Mouse (Mus musculus): ENCODE data around the gene Prkce. TPM values are rescaled to one million over a fixed set of nuclear protein-coding genes. Genes with fewer than 3 reads are reported as not detected.

The Prkce gene
- polyA plus RNA-seq, 2 experiments, result 0.32 to 0.37 TPM

- DNase-seq (ENCODE audit: low read depth in 3 of 3, low spot score in 3 of 3), result no peak
- no peak for TF ChIP-seq EP300 (IDR thresholded peaks at IDR 0.05; ENCODE audit: low read depth)
- no peak for TF ChIP-seq CTCF (IDR thresholded peaks at IDR 0.05; ENCODE audit: low read depth)
- Histone ChIP-seq H3K4me1 (replicated peaks; ENCODE audit: control insufficient read depth in 2 of 2, insufficient read depth in 2 of 2, low read length in 1 of 2) (0 out of 4 replicates have a peak, but pooled peaks cover 0 to 3% of the 10 kb centered on the region in 2 experiments), H3K36me3 (replicated peaks; ENCODE audit: control insufficient read depth, insufficient read depth, low read depth) (no peaks in the 10 kb centered on the region), H3K4me2 (ENCODE audit: low read depth) (no peak overlapping the region), H3K9me3 (ENCODE audit: control insufficient read depth, low read length) (no peaks in the 10 kb centered on the region), H3K4me3 (ENCODE audit: insufficient read depth in 1 of 2, low read depth in 2 of 2, low read length in 2 of 2) (no peak overlapping the region), H3K27ac (no peak overlapping the region), H3K27me3 (ENCODE audit: control insufficient read depth, insufficient read depth, low read length) (no peaks in the 10 kb centered on the region), H3K9ac (replicated peaks) (no peak overlapping the region)
- ATAC-seq (ENCODE audit: insufficient read depth), result no peak
- WGBS (ENCODE audit: insufficient replicate concordance), result 72% methylated on average over 18 of the region's 18 CpGs
These were observed 372.4 kb downstream of the Prkce start for GRCm38 (mm10) chr17:86539881-86540430.

GRCm38 (mm10) chr17:86546529-86546928 lies 378.9 kb downstream of the Prkce start:
- no peak overlapping the region for H3K9ac ChIP-seq (replicated peaks)
- H3K4me3 ChIP-seq (ENCODE audit: insufficient read depth in 1 of 2, low read depth in 2 of 2, low read length in 2 of 2), result no peak overlapping the region
- H3K9me3 ChIP-seq (ENCODE audit: control insufficient read depth, low read length), result no peaks in the 10 kb centered on the region
- no peaks in the 10 kb centered on the region for H3K27me3 ChIP-seq (ENCODE audit: control insufficient read depth, insufficient read depth, low read length)
- H3K27ac ChIP-seq, result no peak overlapping the region
- H3K4me1 ChIP-seq (replicated peaks; ENCODE audit: control insufficient read depth in 2 of 2, insufficient read depth in 2 of 2, low read length in 1 of 2), result no peaks in the 10 kb centered on the region
- TF ChIP-seq EP300 (IDR thresholded peaks at IDR 0.05; ENCODE audit: low read depth), result no peak
- no peak for TF ChIP-seq CTCF (IDR thresholded peaks at IDR 0.05; ENCODE audit: low read depth)
- no peak for DNase-seq (ENCODE audit: low read depth in 3 of 3, low spot score in 3 of 3)
- WGBS (ENCODE audit: insufficient replicate concordance), result 62% methylated on average over 7 of the region's 7 CpGs
- ATAC-seq (ENCODE audit: insufficient read depth), result no peak
- H3K4me2 ChIP-seq (ENCODE audit: low read depth), result no peak overlapping the region
- no peaks in the 10 kb centered on the region for H3K36me3 ChIP-seq (replicated peaks; ENCODE audit: control insufficient read depth, insufficient read depth, low read depth)

GRCm38 (mm10) chr17:86549128-86549527 lies 381.5 kb downstream of the Prkce start:
- no peaks in the 10 kb centered on the region for H3K4me1 ChIP-seq (replicated peaks; ENCODE audit: control insufficient read depth in 2 of 2, insufficient read depth in 2 of 2, low read length in 1 of 2)
- no peaks in the 10 kb centered on the region for H3K27me3 ChIP-seq (ENCODE audit: control insufficient read depth, insufficient read depth, low read length)
- H3K9ac ChIP-seq (replicated peaks), result no peak overlapping the region
- no peak for DNase-seq (ENCODE audit: low read depth in 3 of 3, low spot score in 3 of 3)
- 57% methylated on average over 10 of the region's 10 CpGs for WGBS (ENCODE audit: insufficient replicate concordance)
- ATAC-seq (ENCODE audit: insufficient read depth), result no peak
- H3K27ac ChIP-seq, result no peak overlapping the region
- no peak for TF ChIP-seq CTCF (IDR thresholded peaks at IDR 0.05; ENCODE audit: low read depth)
- no peak for TF ChIP-seq EP300 (IDR thresholded peaks at IDR 0.05; ENCODE audit: low read depth)
- H3K4me2 ChIP-seq (ENCODE audit: low read depth), result no peak overlapping the region
- no peaks in the 10 kb centered on the region for H3K36me3 ChIP-seq (replicated peaks; ENCODE audit: control insufficient read depth, insufficient read depth, low read depth)
- no peak overlapping the region for H3K4me3 ChIP-seq (ENCODE audit: insufficient read depth in 1 of 2, low read depth in 2 of 2, low read length in 2 of 2)
- H3K9me3 ChIP-seq (ENCODE audit: control insufficient read depth, low read length), result no peaks in the 10 kb centered on the region

- H3K4me3 ChIP-seq (ENCODE audit: insufficient read depth in 1 of 2, low read depth in 2 of 2, low read length in 2 of 2), result no peak overlapping the region
- no peaks in the 10 kb centered on the region for H3K4me1 ChIP-seq (replicated peaks; ENCODE audit: control insufficient read depth in 2 of 2, insufficient read depth in 2 of 2, low read length in 1 of 2)
- H3K27me3 ChIP-seq (ENCODE audit: control insufficient read depth, insufficient read depth, low read length), result no peaks in the 10 kb centered on the region
- H3K9me3 ChIP-seq (ENCODE audit: control insufficient read depth, low read length), result no peaks in the 10 kb centered on the region
- no peak overlapping the region for H3K27ac ChIP-seq
- H3K4me2 ChIP-seq (ENCODE audit: low read depth), result no peak overlapping the region
- H3K9ac ChIP-seq (replicated peaks), result no peak overlapping the region
- 73% methylated on average over 10 of the region's 10 CpGs for WGBS (ENCODE audit: insufficient replicate concordance)
- no peaks in the 10 kb centered on the region for H3K36me3 ChIP-seq (replicated peaks; ENCODE audit: control insufficient read depth, insufficient read depth, low read depth)
- ATAC-seq (ENCODE audit: insufficient read depth) (no peak), DNase-seq (ENCODE audit: low read depth in 3 of 3, low spot score in 3 of 3) (no peak)
- TF ChIP-seq EP300 (IDR thresholded peaks at IDR 0.05; ENCODE audit: low read depth) (no peak), CTCF (IDR thresholded peaks at IDR 0.05; ENCODE audit: low read depth) (no peak)
These were observed 384.0 kb downstream of the Prkce start for GRCm38 (mm10) chr17:86551561-86551960.

GRCm38 (mm10) chr17:86551995-86552394 lies 384.4 kb downstream of the Prkce start:
- WGBS (ENCODE audit: insufficient replicate concordance), result 78% methylated on average over 6 of the region's 6 CpGs
- TF ChIP-seq CTCF (IDR thresholded peaks at IDR 0.05; ENCODE audit: low read depth) (no peak), EP300 (IDR thresholded peaks at IDR 0.05; ENCODE audit: low read depth) (no peak)

More at GRCm38 (mm10) chr17:86551995-86552394, 384.4 kb downstream of the Prkce start:
- Histone ChIP-seq H3K4me3 (ENCODE audit: insufficient read depth in 1 of 2, low read depth in 2 of 2, low read length in 2 of 2) (no peak overlapping the region), H3K9me3 (ENCODE audit: control insufficient read depth, low read length) (no peaks in the 10 kb centered on the region), H3K4me1 (replicated peaks; ENCODE audit: control insufficient read depth in 2 of 2, insufficient read depth in 2 of 2, low read length in 1 of 2) (no peaks in the 10 kb centered on the region), H3K27me3 (ENCODE audit: control insufficient read depth, insufficient read depth, low read length) (no peaks in the 10 kb centered on the region), H3K9ac (replicated peaks) (no peak overlapping the region), H3K36me3 (replicated peaks; ENCODE audit: control insufficient read depth, insufficient read depth, low read depth) (no peaks in the 10 kb centered on the region), H3K4me2 (ENCODE audit: low read depth) (no peak overlapping the region), H3K27ac (no peak overlapping the region)
- ATAC-seq (ENCODE audit: insufficient read depth) (no peak), DNase-seq (ENCODE audit: low read depth in 3 of 3, low spot score in 3 of 3) (no peak)
